Mouse (Mus musculus) liver, embryonic 14.5 days (tissue): ENCODE results near the gene Cmtm2a.

Experiments used
- CTCF ChIP-seq: IDR thresholded peaks from 2 replicates; pipeline ENCODE4 v1.5.1; 2016; ENCODE audit warnings: antibody characterized with exemption, low read depth, control low read depth
- EP300 ChIP-seq: IDR thresholded peaks from 2 replicates; pipeline ENCODE4 v1.6.1; 2016; ENCODE audit warnings: antibody characterized with exemption, low read depth

GRCm38 (mm10) chr8:104246621-104247020 is 46.4 kb downstream of the Cmtm2a start:
- no peak for TF ChIP-seq CTCF
- TF ChIP-seq EP300: no peak
